Mouse (Mus musculus): ENCODE results near the gene Pla2g1b. TPM values are rescaled to one million over a fixed set of nuclear protein-coding genes. Genes with fewer than 3 reads are reported as not detected.
"Not testable (repeated sequence)": the region's sequence is repeated elsewhere in the genome, so short reads cannot be mapped to it uniquely, and the experiment has no call there.

Pla2g1b gene
- total RNA-seq, 2 experiments from 2014 or later, result not detected

GRCm38 (mm10) chr5:115498307-115499240, 32.5 kb downstream of the Pla2g1b start:
- intact Hi-C loops (cut with DNase I), result no loop called here

GRCm38 (mm10) chr5:115500383-115500935, 34.4 kb downstream of the Pla2g1b start:
- intact Hi-C loops (cut with DNase I), result no loop called here
- no peak for DNase-seq

More at GRCm38 (mm10) chr5:115498307-115499240, 32.5 kb downstream of the Pla2g1b start:
- no peak for DNase-seq

- intact Hi-C loops (cut with DNase I), result no loop called here
- DNase-seq, result no peak
These were observed 37.0 kb downstream of the Pla2g1b start for GRCm38 (mm10) chr5:115503035-115503434.

- DNase-seq, result not testable (repeated sequence)
- intact Hi-C loops (cut with DNase I), result loop anchor here (1.0 to 5.0 kb wide), 2 partner anchors 33 to 52 kb away; partner anchors contain the start of gene Rplp0
These were observed 39.6 kb downstream of the Pla2g1b start for GRCm38 (mm10) chr5:115505617-115506016.

- intact Hi-C loops (cut with DNase I), result loop anchor here (1.0 to 5.0 kb wide), 2 partner anchors 32 to 51 kb away; partner anchors contain the start of gene Rplp0
- peak; percentile 91 to 92 for DNase-seq
These were observed 40.6 kb downstream of the Pla2g1b start, which contains the start of gene Pxn for GRCm38 (mm10) chr5:115506454-115507201. Gene Pxn, plus strand, starts transcription at chr5:115506676.

- intact Hi-C loops (cut with DNase I), result loop anchor here (5.0 kb wide), 1 partner anchor 50 kb away; the partner anchor contains the start of gene Rplp0
- DNase-seq, result no peak
These were observed 41.4 kb downstream of the Pla2g1b start for GRCm38 (mm10) chr5:115507267-115507980.

GRCm38 (mm10) chr5:115507981-115508858, 42.2 kb downstream of the Pla2g1b start:
- DNase-seq, result peak in 1 of 2 experiments; percentile 33
- intact Hi-C loops (cut with DNase I), result loop anchor here (5.0 kb wide), 1 partner anchor 49 kb away; the partner anchor contains the start of gene Rplp0

GRCm38 (mm10) chr5:115508859-115509147, 42.7 kb downstream of the Pla2g1b start:
- DNase-seq, result peak; percentile 58 to 65
- intact Hi-C loops (cut with DNase I), result loop anchor here (5.0 kb wide), 1 partner anchor 48 kb away; the partner anchor contains the start of gene Rplp0

GRCm38 (mm10) chr5:115509321-115509761, 43.3 kb downstream of the Pla2g1b start:
- DNase-seq, result peak; percentile 46 to 52

GRCm38 (mm10) chr5:115509790-115510689, 44.0 kb downstream of the Pla2g1b start:
- no peak for DNase-seq
- intact Hi-C loops (cut with DNase I), result loop anchor here (2.0 to 5.0 kb wide), 2 partner anchors 19 to 47 kb away; partner anchors contain the start of gene Rplp0

More at GRCm38 (mm10) chr5:115509321-115509761, 43.3 kb downstream of the Pla2g1b start:
- intact Hi-C loops (cut with DNase I), result loop anchor here (5.0 kb wide), 1 partner anchor 48 kb away; the partner anchor contains the start of gene Rplp0

- intact Hi-C loops (cut with DNase I), result no loop called here
These were observed 46.3 kb downstream of the Pla2g1b start for GRCm38 (mm10) chr5:115512375-115512774.

GRCm38 (mm10) chr5:115513246-115513645, 47.2 kb downstream of the Pla2g1b start:
- DNase-seq, result no peak
- intact Hi-C loops (cut with DNase I), result no loop called here

More at GRCm38 (mm10) chr5:115512375-115512774, 46.3 kb downstream of the Pla2g1b start:
- no peak for DNase-seq

- DNase-seq, result no peak
- intact Hi-C loops (cut with DNase I), result no loop called here
These were observed 47.7 kb downstream of the Pla2g1b start for GRCm38 (mm10) chr5:115513721-115514120.

GRCm38 (mm10) chr5:115514346-115514745, 48.3 kb downstream of the Pla2g1b start:
- no peak for DNase-seq
- intact Hi-C loops (cut with DNase I), result no loop called here

GRCm38 (mm10) chr5:115514896-115515587, 49.0 kb downstream of the Pla2g1b start:
- intact Hi-C loops (cut with DNase I), result no loop called here
- peak; percentile 60 to 67 for DNase-seq

- DNase-seq, result no peak
- intact Hi-C loops (cut with DNase I), result no loop called here
These were observed 50.2 kb downstream of the Pla2g1b start for GRCm38 (mm10) chr5:115516081-115516907.

All from gastrocnemius, postnatal 36 days (tissue).